Mouse (Mus musculus): ENCODE results near the gene Dnajc5. TPM values are rescaled to one million over a fixed set of nuclear protein-coding genes. Genes with fewer than 3 reads are reported as not detected.
"Not testable (repeated sequence)": the region's sequence is repeated elsewhere in the genome, so short reads cannot be mapped to it uniquely, and the experiment has no call there.

The Dnajc5 gene
- total RNA-seq (2015; ENCODE audit: low replicate concordance) (8.2 and 17.1 TPM in 2 replicates), total RNA-seq (2017; ENCODE audit: low replicate concordance) (12.7 and 14.8 TPM in 2 replicates)

GRCm38 (mm10) chr2:181520118-181520935, at the start of gene Dnajc5:
Gene Dnajc5, plus strand, starts transcription at chr2:181520485.
- peak; percentile 92 for ATAC-seq (replicated peaks; ENCODE audit: low FRiP score, poor library complexity, severe bottlenecking)

- no peak for ATAC-seq (replicated peaks; ENCODE audit: low FRiP score, poor library complexity, severe bottlenecking)
Measured at GRCm38 (mm10) chr2:181471246-181471645, 49.0 kb upstream of the Dnajc5 start.

- no peak for ATAC-seq (replicated peaks; ENCODE audit: low FRiP score, poor library complexity, severe bottlenecking)
Measured at GRCm38 (mm10) chr2:181472256-181472827, 47.9 kb upstream of the Dnajc5 start.

- no peak for ATAC-seq (replicated peaks; ENCODE audit: low FRiP score, poor library complexity, severe bottlenecking)
Measured at GRCm38 (mm10) chr2:181483120-181483519, 37.2 kb upstream of the Dnajc5 start.

GRCm38 (mm10) chr2:181483562-181484318, 36.5 kb upstream of the Dnajc5 start:
- ATAC-seq (replicated peaks; ENCODE audit: low FRiP score, poor library complexity, severe bottlenecking), result peak; percentile 57

- ATAC-seq (replicated peaks; ENCODE audit: low FRiP score, poor library complexity, severe bottlenecking), result no peak
Measured at GRCm38 (mm10) chr2:181484456-181485233, 35.6 kb upstream of the Dnajc5 start.

- ATAC-seq (replicated peaks; ENCODE audit: low FRiP score, poor library complexity, severe bottlenecking), result no peak
Measured at GRCm38 (mm10) chr2:181485741-181486140, 34.5 kb upstream of the Dnajc5 start.

- ATAC-seq (replicated peaks; ENCODE audit: low FRiP score, poor library complexity, severe bottlenecking), result no peak
Measured at GRCm38 (mm10) chr2:181487338-181488277, 32.7 kb upstream of the Dnajc5 start.

- ATAC-seq (replicated peaks; ENCODE audit: low FRiP score, poor library complexity, severe bottlenecking), result peak; percentile 73
Measured at GRCm38 (mm10) chr2:181491432-181492205, 28.7 kb upstream of the Dnajc5 start.

- no peak for ATAC-seq (replicated peaks; ENCODE audit: low FRiP score, poor library complexity, severe bottlenecking)
Measured at GRCm38 (mm10) chr2:181492206-181492605, 28.1 kb upstream of the Dnajc5 start.

- no peak for ATAC-seq (replicated peaks; ENCODE audit: low FRiP score, poor library complexity, severe bottlenecking)
Measured at GRCm38 (mm10) chr2:181493156-181493927, 26.9 kb upstream of the Dnajc5 start, which contains the start of gene Abhd16b. Gene Abhd16b, plus strand, starts transcription at chr2:181493206.

- no peak for ATAC-seq (replicated peaks; ENCODE audit: low FRiP score, poor library complexity, severe bottlenecking)
Measured at GRCm38 (mm10) chr2:181494266-181494945, 25.9 kb upstream of the Dnajc5 start.

- not testable (repeated sequence) for ATAC-seq (replicated peaks; ENCODE audit: low FRiP score, poor library complexity, severe bottlenecking)
Measured at GRCm38 (mm10) chr2:181495845-181496244, 24.4 kb upstream of the Dnajc5 start.

GRCm38 (mm10) chr2:181496281-181496680, 24.0 kb upstream of the Dnajc5 start:
- peak; percentile 49 for ATAC-seq (replicated peaks; ENCODE audit: low FRiP score, poor library complexity, severe bottlenecking)

GRCm38 (mm10) chr2:181496831-181497547, 23.3 kb upstream of the Dnajc5 start, which contains the start of gene Tpd52l2:
Gene Tpd52l2, plus strand, starts transcription at chr2:181497142.
- peak; percentile 89 for ATAC-seq (replicated peaks; ENCODE audit: low FRiP score, poor library complexity, severe bottlenecking)

- ATAC-seq (replicated peaks; ENCODE audit: low FRiP score, poor library complexity, severe bottlenecking), result peak; percentile 87
Measured at GRCm38 (mm10) chr2:181497548-181497875, 22.8 kb upstream of the Dnajc5 start.
